Mouse (Mus musculus) forebrain, embryonic 14.5 days (tissue): Measurements from ENCODE around the gene Exoc4. TPM values are rescaled to one million over a fixed set of nuclear protein-coding genes. Genes with fewer than 3 reads are reported as not detected.

ENCODE experiments used
- ATAC-seq: fragments of 200-750 bp; cut with Nextera tagmentation; 2 replicates; pipeline ENCODE4 v1.8.0; 2017; ENCODE audit warnings: mild to moderate bottlenecking, moderate library complexity
- DNase-seq: peaks from one replicate; pipeline ENCODE4 v3.0.0-alpha.2; 2015; ENCODE audit warnings: low spot score
- H3K27ac ChIP-seq: fragments of 300-500 bp; sonication (generic); 2 replicates; pipeline ENCODE4 v1.5.1; 2014; ENCODE audit warnings: low read depth, mild to moderate bottlenecking, control low read depth, low read length, moderate library complexity
- H3K27me3 ChIP-seq: fragments of 300-500 bp; sonication (generic); replicated peaks from 2 replicates; pipeline ENCODE4 v1.6.1; 2014; ENCODE audit warnings: low read length, control low read depth, mixed read lengths; ENCODE audit not compliant: control insufficient read depth, insufficient read depth
- H3K36me3 ChIP-seq: fragments of 300-500 bp; sonication (generic); 2 replicates; pipeline ENCODE4 v1.6.1; 2014; ENCODE audit warnings: low read length, control low read depth; ENCODE audit not compliant: control insufficient read depth, insufficient read depth
- H3K4me1 ChIP-seq: fragments of 300-500 bp; sonication (generic); 2 replicates; pipeline ENCODE4 v1.6.1; 2014; ENCODE audit warnings: antibody characterized with exemption, low read length, control low read depth; ENCODE audit not compliant: control insufficient read depth, insufficient read depth
- H3K4me2 ChIP-seq: fragments of 300-500 bp; sonication (generic); 2 replicates; pipeline ENCODE4 v1.6.1; 2014; ENCODE audit warnings: mild to moderate bottlenecking, control low read depth, low read length
- H3K4me3 ChIP-seq: fragments of 300-500 bp; sonication (generic); 2 replicates; pipeline ENCODE4 v1.5.1; 2014; ENCODE audit warnings: low read depth, low read length, control low read depth
- H3K9ac ChIP-seq: fragments of 300-500 bp; sonication (generic); 2 replicates; pipeline ENCODE4 v1.6.1; 2014; ENCODE audit warnings: mild to moderate bottlenecking, low read length, control low read depth, moderate library complexity
- H3K9me3 ChIP-seq: fragments of 300-500 bp; sonication (generic); replicated peaks from 2 replicates; pipeline ENCODE4 v1.6.1; 2016; ENCODE audit warnings: low read length, control low read depth, mixed read lengths; ENCODE audit not compliant: control insufficient read depth
- WGBS: fragments of 180-500 bp; shearing (Covaris S2); extraction: QIAGEN DNeasy Blood & Tissue Kit; methylation state at CpG from one replicate; pipeline ENCODE4 v1.1.7; 2014; 5-methylcytosine and 5-hydroxymethylcytosine counted together
- polyA plus RNA-seq: library from polyadenylated mRNA; unstranded; fragments of >200 nt; fragmentation: Nextera tagmentation; extraction: Ambion mirVana; gene quantifications from 2 replicates; pipeline ENCODE4 v1.2.1, GENCODE M21; 2014

Gene Exoc4
- polyA plus RNA-seq, 1 experiment from 2014 or later, result 35.8 TPM

DNA sequence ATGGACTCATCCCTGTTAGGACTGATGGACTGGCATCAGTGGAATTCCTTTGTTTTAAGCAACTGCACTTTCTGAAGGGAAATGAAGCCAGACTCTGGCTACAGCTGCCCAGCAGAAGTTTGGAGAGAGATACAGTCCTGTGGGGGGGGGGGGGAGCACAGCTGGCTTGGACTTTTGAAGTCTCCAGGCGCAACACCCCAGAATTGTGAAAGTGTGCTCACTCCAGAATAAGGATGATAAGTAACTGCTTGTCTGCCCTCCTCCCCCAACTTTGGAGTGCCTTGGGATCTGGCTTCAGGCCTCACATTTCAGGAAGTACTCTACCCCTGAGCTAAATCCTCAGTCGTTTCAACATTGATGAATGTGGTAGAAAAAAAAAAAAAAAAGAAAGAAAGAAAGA lies 716.7 kb downstream of the Exoc4 start:
- Histone ChIP-seq H3K4me1 (peaks cover 5% of the 10 kb centered on the region), H3K9me3 (no peaks in the 10 kb centered on the region), H3K9ac (no peak overlapping the region), H3K27me3 (no peaks in the 10 kb centered on the region), H3K27ac (no peak overlapping the region), H3K4me2 (no peak overlapping the region), H3K4me3 (no peak overlapping the region), H3K36me3 (no peaks in the 10 kb centered on the region)
- no peak for DNase-seq
- WGBS, result 51% methylated on average over 2 of the region's 2 CpGs
- ATAC-seq, result no peak

DNA sequence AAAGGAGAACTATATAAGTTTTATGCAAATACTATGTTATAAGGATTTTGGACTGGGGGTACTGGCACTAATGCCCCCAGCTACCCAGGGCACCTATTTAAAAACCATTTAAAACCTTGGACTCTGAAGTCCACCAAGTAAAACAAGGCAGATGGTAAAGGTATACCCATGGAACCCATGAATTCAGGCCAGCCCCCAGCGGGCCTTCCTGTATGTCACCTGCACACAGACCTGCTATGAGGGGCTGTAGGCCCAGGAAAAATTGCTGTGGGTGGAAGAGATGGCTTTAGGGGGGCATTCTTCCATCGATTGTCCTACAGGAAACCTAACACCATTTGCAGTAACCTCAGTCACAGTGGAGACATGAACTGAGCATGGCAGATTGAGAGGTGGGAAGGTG lies 719.9 kb downstream of the Exoc4 start:
- H3K36me3 ChIP-seq, result no peaks in the 10 kb centered on the region
- no peaks in the 10 kb centered on the region for H3K4me1 ChIP-seq
- DNase-seq, result no peak
- ATAC-seq, result no peak
- H3K9me3 ChIP-seq, result no peaks in the 10 kb centered on the region
- H3K27me3 ChIP-seq, result no peaks in the 10 kb centered on the region
- H3K27ac ChIP-seq, result no peak overlapping the region
- H3K9ac ChIP-seq, result no peak overlapping the region
- WGBS, result 85% methylated on average over 2 of the region's 2 CpGs
- no peak overlapping the region for H3K4me3 ChIP-seq
- H3K4me2 ChIP-seq, result no peak overlapping the region

DNA sequence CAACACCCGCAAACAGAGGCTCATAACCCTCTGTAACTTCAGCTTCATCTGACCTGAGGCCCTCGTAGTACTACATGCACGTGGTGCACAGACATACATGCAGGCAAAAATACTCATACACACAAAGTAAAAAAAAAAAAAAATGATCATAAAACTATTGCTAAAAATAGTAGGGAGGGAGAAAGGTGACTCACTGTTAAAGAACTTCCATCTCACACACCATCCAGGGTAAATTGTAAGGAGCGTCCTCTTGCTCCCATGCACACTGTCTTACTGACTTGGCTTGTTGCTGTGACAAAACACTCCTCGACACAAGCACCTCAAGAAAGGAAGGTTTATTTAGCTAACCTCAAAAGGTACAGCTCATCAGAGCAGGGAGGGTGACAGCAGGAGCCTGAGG lies 723.9 kb downstream of the Exoc4 start:
- Histone ChIP-seq H3K4me2 (no peak overlapping the region), H3K4me1 (peaks cover 16% of the 10 kb centered on the region), H3K4me3 (no peak overlapping the region), H3K27ac (no peak overlapping the region), H3K27me3 (no peaks in the 10 kb centered on the region), H3K36me3 (no peaks in the 10 kb centered on the region), H3K9ac (no peak overlapping the region), H3K9me3 (no peaks in the 10 kb centered on the region)
- no peak for DNase-seq
- 88% methylated on average over 5 of the region's 5 CpGs for WGBS
- no peak for ATAC-seq

DNA sequence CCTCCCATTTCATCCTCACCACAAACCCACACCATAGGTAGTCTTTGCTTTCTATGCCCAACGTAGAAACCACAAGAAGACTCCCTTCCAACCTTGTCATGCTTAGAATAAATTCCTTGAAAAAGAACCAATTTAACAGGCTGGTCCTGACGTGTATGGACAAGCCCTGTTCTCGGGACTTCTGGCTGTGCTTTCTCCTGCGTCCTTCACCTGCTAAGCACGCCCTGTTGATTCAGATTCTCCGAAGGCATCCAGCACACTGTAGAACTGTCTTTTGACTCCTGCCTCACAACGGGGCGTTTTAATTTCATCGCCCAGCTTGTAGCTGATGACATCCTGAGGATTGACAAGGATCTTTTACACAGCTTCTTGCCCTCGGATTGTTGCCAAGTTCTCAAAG lies 727.7 kb downstream of the Exoc4 start:
- Histone ChIP-seq H3K9ac (no peak overlapping the region), H3K9me3 (no peaks in the 10 kb centered on the region), H3K4me2 (no peak overlapping the region), H3K27me3 (no peaks in the 10 kb centered on the region), H3K4me3 (no peak overlapping the region), H3K27ac (no peak overlapping the region), H3K4me1 (peaks cover 21% of the 10 kb centered on the region), H3K36me3 (no peaks in the 10 kb centered on the region)
- ATAC-seq (no peak), DNase-seq (no peak)
- WGBS, result 55% methylated on average over 10 of the region's 10 CpGs

DNA sequence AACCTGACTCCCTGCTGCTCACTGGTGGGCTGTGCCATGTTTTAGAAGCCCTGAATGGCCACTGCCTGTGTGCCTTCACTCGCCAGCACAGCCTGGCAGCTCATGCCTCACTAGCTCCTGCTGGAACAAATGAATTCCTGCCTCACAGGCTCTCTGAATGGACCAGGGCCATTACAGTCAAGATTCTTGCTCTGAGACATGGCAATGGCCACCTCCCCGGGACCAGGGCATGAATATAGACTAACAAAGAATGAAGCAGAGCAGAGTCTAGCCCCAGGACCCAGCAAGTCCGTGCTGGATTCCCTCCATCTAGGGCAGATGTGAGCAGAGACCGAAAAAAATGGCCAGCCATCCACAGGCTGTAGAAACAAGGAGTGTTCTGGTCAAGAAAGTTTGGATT lies 728.6 kb downstream of the Exoc4 start:
- no peaks in the 10 kb centered on the region for H3K36me3 ChIP-seq
- no peak for DNase-seq
- H3K4me3 ChIP-seq, result no peak overlapping the region
- H3K27me3 ChIP-seq, result no peaks in the 10 kb centered on the region
- no peak overlapping the region for H3K27ac ChIP-seq
- WGBS, result 11% methylated on average over 4 of the region's 4 CpGs
- no peak; the same call in 1 of the 2 replicates for ATAC-seq
- H3K9ac ChIP-seq, result no peak overlapping the region
- H3K9me3 ChIP-seq, result no peaks in the 10 kb centered on the region
- peaks cover 21% of the 10 kb centered on the region for H3K4me1 ChIP-seq
- no peak overlapping the region for H3K4me2 ChIP-seq

DNA sequence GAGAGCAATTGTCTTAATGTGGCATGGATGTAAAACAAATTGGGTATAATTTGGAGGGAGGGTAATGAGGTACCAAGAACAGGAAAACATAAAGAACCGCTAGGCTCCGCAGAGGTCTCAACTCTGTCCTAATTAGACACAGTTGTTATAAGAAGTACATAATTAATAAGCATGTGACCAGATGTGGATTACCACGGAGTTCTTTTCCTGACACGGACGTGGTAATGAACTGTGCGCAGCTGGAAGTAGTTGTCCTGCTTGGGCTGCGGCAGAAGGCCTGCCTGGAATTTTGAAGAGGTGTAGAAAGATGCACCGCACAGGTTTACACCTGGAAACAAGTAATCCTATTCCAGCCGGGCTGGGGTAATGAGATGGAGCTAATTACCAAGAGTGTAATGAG lies 729.0 kb downstream of the Exoc4 start:
- no peak overlapping the region for H3K9ac ChIP-seq
- no peak overlapping the region for H3K27ac ChIP-seq
- H3K4me3 ChIP-seq, result no peak overlapping the region
- DNase-seq (no peak), ATAC-seq (peak; percentile 29; the same call in 1 of the 2 replicates)
- H3K9me3 ChIP-seq, result no peaks in the 10 kb centered on the region
- H3K27me3 ChIP-seq, result no peaks in the 10 kb centered on the region
- peaks cover 21% of the 10 kb centered on the region for H3K4me1 ChIP-seq
- H3K36me3 ChIP-seq, result no peaks in the 10 kb centered on the region
- no peak overlapping the region for H3K4me2 ChIP-seq
- WGBS, result 11% methylated on average over 9 of the region's 9 CpGs

DNA sequence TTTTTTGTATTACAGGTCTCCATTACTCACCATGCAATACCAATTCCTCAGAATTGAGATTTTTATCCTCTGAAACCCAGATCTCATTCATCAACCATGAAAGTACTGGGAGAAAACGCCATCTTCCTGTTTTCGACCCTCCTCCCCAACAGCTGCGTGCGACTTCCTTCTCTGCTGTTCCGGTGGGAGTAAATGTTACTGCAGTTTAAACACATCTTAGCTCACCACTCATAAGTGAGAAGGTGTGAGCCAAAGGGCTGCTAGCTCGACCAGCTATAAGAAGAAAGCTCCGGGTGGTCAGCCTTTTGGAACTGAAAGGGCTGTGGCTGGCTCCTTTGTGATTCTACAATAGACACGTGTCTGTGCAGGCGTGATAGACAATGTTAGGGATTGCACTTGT lies 733.8 kb downstream of the Exoc4 start:
- ATAC-seq, result no peak
- WGBS, result 81% methylated on average over 9 of the region's 9 CpGs

DNA sequence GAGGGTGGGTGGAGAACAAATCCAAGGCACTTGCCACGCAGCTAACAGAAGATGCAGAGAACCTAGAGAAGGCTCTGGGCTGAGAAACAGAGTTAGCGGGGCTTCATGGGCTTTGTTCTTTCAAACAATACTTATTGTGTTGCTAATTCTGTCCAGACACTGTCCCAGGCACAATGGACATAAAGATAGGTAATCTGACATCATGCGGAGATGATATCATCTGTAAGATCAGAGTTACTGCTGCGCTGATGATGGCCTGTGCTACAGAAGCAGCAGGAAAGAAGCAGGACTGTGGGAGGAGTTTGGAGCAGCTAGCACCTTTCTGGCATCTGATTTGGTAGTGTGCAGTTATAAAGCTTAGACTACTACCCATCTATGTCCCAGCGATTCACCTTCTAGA lies 738.2 kb downstream of the Exoc4 start:
- WGBS, result 73% methylated on average over 5 of the region's 5 CpGs
- H3K4me1 ChIP-seq, result 0 out of 2 replicates have a peak, but pooled peaks cover under 1% of the 10 kb centered on the region
- no peak overlapping the region for H3K9ac ChIP-seq
- no peak overlapping the region for H3K4me2 ChIP-seq
- DNase-seq, result no peak
- H3K36me3 ChIP-seq, result no peaks in the 10 kb centered on the region
- no peaks in the 10 kb centered on the region for H3K27me3 ChIP-seq
- no peak overlapping the region for H3K4me3 ChIP-seq
- no peak overlapping the region for H3K27ac ChIP-seq
- ATAC-seq, result no peak
- H3K9me3 ChIP-seq, result no peaks in the 10 kb centered on the region

More for the DNA sequence above, 733.8 kb downstream of the Exoc4 start:
- no peak overlapping the region for H3K4me2 ChIP-seq
- H3K4me1 ChIP-seq, result peaks cover 6% of the 10 kb centered on the region
- H3K27ac ChIP-seq, result no peak overlapping the region
- no peak overlapping the region for H3K9ac ChIP-seq
- H3K36me3 ChIP-seq, result no peaks in the 10 kb centered on the region
- H3K27me3 ChIP-seq, result no peaks in the 10 kb centered on the region
- no peak overlapping the region for H3K4me3 ChIP-seq
- H3K9me3 ChIP-seq, result no peaks in the 10 kb centered on the region
- DNase-seq, result no peak

DNA sequence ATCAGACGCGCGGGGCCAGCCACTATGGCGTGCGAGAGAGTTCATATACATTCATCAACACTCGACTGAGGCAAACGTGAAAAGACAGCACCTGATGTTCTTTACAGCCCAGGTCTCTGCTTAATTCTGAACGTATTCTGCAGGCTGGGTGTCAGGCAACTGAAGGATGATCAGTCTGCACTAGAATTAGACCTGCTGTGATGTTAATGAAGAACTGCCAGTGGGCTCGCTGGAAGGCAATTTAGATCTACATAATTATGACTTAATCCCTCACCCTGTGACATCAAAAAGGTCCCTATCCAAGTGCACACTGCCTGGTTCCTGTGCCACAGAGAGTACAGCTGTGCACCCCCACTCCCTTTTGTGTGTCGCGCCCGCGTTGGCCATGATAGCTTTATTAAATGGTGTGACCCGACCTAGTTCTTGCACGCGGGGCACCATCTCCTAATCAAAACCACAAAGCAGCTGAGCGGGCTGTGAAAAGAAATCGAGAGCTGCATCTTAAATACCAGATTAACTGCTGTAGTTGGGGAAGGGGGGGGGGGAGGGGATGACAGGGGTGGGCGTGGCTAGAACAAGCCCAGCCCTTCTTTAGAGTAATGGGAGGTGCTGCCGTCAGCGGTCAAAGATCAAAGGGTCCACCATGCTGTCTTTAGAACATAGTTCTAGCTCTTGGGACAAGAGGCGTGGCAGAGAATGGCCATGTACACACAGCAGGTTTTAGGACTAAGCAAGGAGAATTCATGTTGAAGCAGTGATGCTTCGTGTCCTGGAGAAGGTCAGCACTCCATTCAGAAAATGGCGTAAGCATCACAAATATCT lies 743.5 kb downstream of the Exoc4 start:
- WGBS, result 23% methylated on average over 24 of the region's 24 CpGs
- Histone ChIP-seq H3K9ac (peak overlapping the region; percentile 33; the same call in 1 of the 2 replicates), H3K9me3 (no peaks in the 10 kb centered on the region), H3K4me1 (0 out of 2 replicates have a peak, but pooled peaks cover 4% of the 10 kb centered on the region), H3K27me3 (no peaks in the 10 kb centered on the region), H3K36me3 (no peaks in the 10 kb centered on the region), H3K4me2 (peak overlapping the region; percentile 27; the same call in 1 of the 2 replicates), H3K27ac (peak overlapping the region; percentile 6; the same call in 1 of the 2 replicates), H3K4me3 (peak overlapping the region; percentile 7; the same call in 1 of the 2 replicates)
- ATAC-seq (peak; percentile 79), DNase-seq (peak; percentile 72)
